Mouse (Mus musculus): ENCODE data around the gene Stk10.

- TF ChIP-seq CTCF (IDR thresholded peaks at IDR 0.05; ENCODE audit: low read depth, low read length) (no peak), POLR2AphosphoS5 (IDR thresholded peaks at IDR 0.05; ENCODE audit: insufficient replicate concordance, low read depth, low read length) (no peak), GATA1 (IDR thresholded peaks at IDR 0.05; ENCODE audit: borderline replicate concordance, low read length) (no peak)
Observed at GRCm38 (mm10) chr11:32647265-32647664, 114.2 kb downstream of the Stk10 start.

Measured in G1E (cell line).